Mouse (Mus musculus): ENCODE results near the gene Maml3.

DNA sequence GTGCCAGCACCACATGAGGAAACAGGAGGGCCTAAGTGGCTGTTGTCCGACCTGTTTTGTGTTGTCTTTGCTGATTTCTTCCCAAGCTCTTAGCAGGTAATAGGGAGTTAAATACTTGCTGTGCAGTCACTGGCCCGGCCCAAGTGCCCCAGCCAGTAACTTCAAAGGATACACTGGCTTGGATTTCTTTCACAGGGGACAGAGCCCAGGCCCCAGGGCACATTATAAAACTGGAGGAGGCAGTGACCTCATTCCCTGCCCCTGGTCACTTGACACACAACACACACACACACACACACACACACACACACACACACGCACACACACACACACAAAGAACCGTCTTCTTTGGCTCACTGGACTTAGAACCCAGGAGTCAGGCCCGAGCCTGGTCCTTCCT lies 67.6 kb downstream of the Maml3 start:
- TF ChIP-seq POLR2A (IDR thresholded peaks at IDR 0.05; ENCODE audit: borderline replicate concordance, extremely low read depth, insufficient read depth, insufficient read length, poor library complexity, severe bottlenecking) (no peak), CTCF (IDR thresholded peaks at IDR 0.05; ENCODE audit: borderline replicate concordance, extremely low read depth, insufficient read depth, insufficient read length) (no peak)

Measured in brain, embryonic 14.5 days (tissue).